Mouse (Mus musculus): Measurements from ENCODE around the gene Gm8281.
"Not testable (repeated sequence)": the region's sequence is repeated elsewhere in the genome, so short reads cannot be mapped to it uniquely, and the experiment has no call there.

The Gm8281 gene

GRCm38 (mm10) chr14:5070611-5071490, at the start of gene Gm8281:
Gene Gm8281 (plus strand): TSS chr14:5071040.
- not testable (repeated sequence) for DNase-seq

DNA sequence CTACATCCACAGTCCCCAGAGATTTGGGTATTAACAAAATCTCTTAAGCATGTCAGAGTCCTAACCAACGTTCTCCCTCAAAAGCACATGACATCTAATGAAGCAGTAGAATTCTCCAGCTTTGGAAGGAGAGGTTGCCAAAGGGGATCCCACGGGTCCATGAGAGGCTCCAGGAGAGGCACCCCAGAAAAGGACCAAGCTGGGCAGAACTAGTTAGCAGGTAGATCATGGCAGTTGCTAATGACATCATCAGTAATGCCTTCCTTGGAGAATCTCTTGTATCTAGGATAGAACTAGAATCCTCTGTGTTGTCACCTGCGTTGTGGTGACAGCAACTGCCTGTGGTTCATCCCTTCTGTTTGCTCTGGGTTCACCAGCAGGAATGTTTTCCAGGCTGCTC, 20.5 kb upstream of the Gm8281 start, which contains the start of gene 4930555G01Rik:
Gene 4930555G01Rik, plus strand, starts transcription at position 301 of the 400 bp plus-strand sequence.
- DNase-seq, result not testable (repeated sequence)

DNA sequence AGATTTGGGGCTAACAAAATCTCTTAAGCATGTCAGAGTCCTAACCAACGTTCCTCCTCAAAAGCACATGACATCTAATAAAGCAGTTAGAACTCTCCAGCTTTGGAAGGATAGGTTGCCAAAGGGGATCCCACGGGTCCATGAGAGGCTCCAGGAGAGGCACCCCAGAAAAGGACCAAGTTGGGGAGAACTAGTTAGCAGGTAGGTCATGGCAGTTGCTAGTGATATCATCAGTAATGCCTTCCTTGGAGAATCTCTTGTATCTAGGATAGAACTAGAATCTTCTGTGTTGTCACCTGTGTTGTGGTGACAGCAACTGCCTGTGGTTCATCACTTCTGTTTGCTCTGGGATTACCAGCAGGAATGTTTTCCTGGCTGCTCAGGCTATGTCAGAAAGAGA, 60.4 kb downstream of the Gm8281 start, which contains the start of gene Gm8279:
Gene Gm8279, plus strand, starts transcription at position 301 of the 400 bp plus-strand sequence.
- DNase-seq, result not testable (repeated sequence)
